Mouse (Mus musculus): ENCODE data around the gene Gclc. TPM values are rescaled to one million over a fixed set of nuclear protein-coding genes. Genes with fewer than 3 reads are reported as not detected.

Gene Gclc
- polyA plus RNA-seq, 1 experiment from 2014 or later = 22.9 TPM

- ATAC-seq = peak; percentile 40
These were observed 52.1 kb downstream of the Gclc start for GRCm38 (mm10) chr9:77806426-77806825.

GRCm38 (mm10) chr9:77806842-77807668 is 52.7 kb downstream of the Gclc start:
- WGBS (ENCODE audit: insufficient replicate concordance) = 18% methylated on average over 12 of the region's 12 CpGs
- Histone ChIP-seq H3K4me2 (ENCODE audit: low read depth, low read length) (peak overlapping the region; percentile 78), H3K9me3 (ENCODE audit: low read length) (no peaks in the 10 kb centered on the region), H3K36me3 (replicated peaks; ENCODE audit: insufficient read depth, low read length) (no peaks in the 10 kb centered on the region), H3K9ac (replicated peaks) (peak overlapping the region; percentile 63; the same call in 1 of the 2 replicates), H3K27ac (ENCODE audit: low read depth) (0 out of 2 replicates have a peak overlapping the region, but pooled peaks have one; percentile 22), H3K4me3 (ENCODE audit: low read depth, low read length) (peak overlapping the region; percentile 36), H3K4me1 (ENCODE audit: insufficient read depth) (0 out of 2 replicates have a peak, but pooled peaks cover 3% of the 10 kb centered on the region), H3K27me3 (ENCODE audit: insufficient read depth, low read length) (no peaks in the 10 kb centered on the region)
- DNase-seq (peak; percentile 87), ATAC-seq (peak; percentile 90)
- TF ChIP-seq EP300 (IDR thresholded peaks at IDR 0.05; ENCODE audit: low read depth) = peak; percentile 59; the same call in 1 of the 2 replicates
- TF ChIP-seq CTCF (IDR thresholded peaks at IDR 0.05; ENCODE audit: low read depth) = peak; percentile 95

More at GRCm38 (mm10) chr9:77806426-77806825, 52.1 kb downstream of the Gclc start:
- Histone ChIP-seq H3K9ac (replicated peaks) (peak overlapping the region; percentile 63; the same call in 1 of the 2 replicates), H3K4me2 (ENCODE audit: low read depth, low read length) (peak overlapping the region; percentile 78), H3K4me1 (ENCODE audit: insufficient read depth) (0 out of 2 replicates have a peak, but pooled peaks cover 3% of the 10 kb centered on the region), H3K27me3 (ENCODE audit: insufficient read depth, low read length) (no peaks in the 10 kb centered on the region), H3K27ac (ENCODE audit: low read depth) (no peak overlapping the region), H3K36me3 (replicated peaks; ENCODE audit: insufficient read depth, low read length) (no peaks in the 10 kb centered on the region), H3K9me3 (ENCODE audit: low read length) (no peaks in the 10 kb centered on the region), H3K4me3 (ENCODE audit: low read depth, low read length) (peak overlapping the region; percentile 36)
- TF ChIP-seq CTCF (IDR thresholded peaks at IDR 0.05; ENCODE audit: low read depth) = no peak
- no peak for TF ChIP-seq EP300 (IDR thresholded peaks at IDR 0.05; ENCODE audit: low read depth)
- WGBS (ENCODE audit: insufficient replicate concordance) = 38% methylated on average over 3 of the region's 3 CpGs
- DNase-seq = no peak

GRCm38 (mm10) chr9:77808481-77808880 is 54.1 kb downstream of the Gclc start:
- Histone ChIP-seq H3K27ac (ENCODE audit: low read depth) (no peak overlapping the region), H3K4me1 (ENCODE audit: insufficient read depth) (0 out of 2 replicates have a peak, but pooled peaks cover 3% of the 10 kb centered on the region), H3K27me3 (ENCODE audit: insufficient read depth, low read length) (no peaks in the 10 kb centered on the region), H3K9ac (replicated peaks) (no peak overlapping the region), H3K36me3 (replicated peaks; ENCODE audit: insufficient read depth, low read length) (no peaks in the 10 kb centered on the region), H3K4me2 (ENCODE audit: low read depth, low read length) (no peak overlapping the region), H3K4me3 (ENCODE audit: low read depth, low read length) (no peak overlapping the region), H3K9me3 (ENCODE audit: low read length) (no peaks in the 10 kb centered on the region)
- ATAC-seq (no peak), DNase-seq (no peak)
- 71% methylated on average over 6 of the region's 6 CpGs for WGBS (ENCODE audit: insufficient replicate concordance)
- no peak for TF ChIP-seq CTCF (IDR thresholded peaks at IDR 0.05; ENCODE audit: low read depth)
- no peak for TF ChIP-seq EP300 (IDR thresholded peaks at IDR 0.05; ENCODE audit: low read depth)

GRCm38 (mm10) chr9:77818858-77819257 is 64.5 kb downstream of the Gclc start:
- no peak for DNase-seq
- Histone ChIP-seq H3K4me3 (ENCODE audit: low read depth, low read length) (no peak overlapping the region), H3K4me2 (ENCODE audit: low read depth, low read length) (no peak overlapping the region), H3K27ac (ENCODE audit: low read depth) (no peak overlapping the region), H3K9ac (replicated peaks) (no peak overlapping the region), H3K36me3 (replicated peaks; ENCODE audit: insufficient read depth, low read length) (no peaks in the 10 kb centered on the region), H3K4me1 (ENCODE audit: insufficient read depth) (no peaks in the 10 kb centered on the region), H3K9me3 (ENCODE audit: low read length) (no peaks in the 10 kb centered on the region), H3K27me3 (ENCODE audit: insufficient read depth, low read length) (no peaks in the 10 kb centered on the region)
- WGBS (ENCODE audit: insufficient replicate concordance) = 27% methylated on average over 7 of the region's 7 CpGs
- TF ChIP-seq CTCF (IDR thresholded peaks at IDR 0.05; ENCODE audit: low read depth) = no peak
- TF ChIP-seq EP300 (IDR thresholded peaks at IDR 0.05; ENCODE audit: low read depth) = no peak
- no peak for ATAC-seq

- Histone ChIP-seq H3K9me3 (ENCODE audit: low read length) (no peaks in the 10 kb centered on the region), H3K4me1 (ENCODE audit: insufficient read depth) (no peaks in the 10 kb centered on the region), H3K4me3 (ENCODE audit: low read depth, low read length) (no peak overlapping the region), H3K36me3 (replicated peaks; ENCODE audit: insufficient read depth, low read length) (no peaks in the 10 kb centered on the region), H3K9ac (replicated peaks) (no peak overlapping the region), H3K4me2 (ENCODE audit: low read depth, low read length) (no peak overlapping the region), H3K27me3 (ENCODE audit: insufficient read depth, low read length) (no peaks in the 10 kb centered on the region), H3K27ac (ENCODE audit: low read depth) (no peak overlapping the region)
- 52% methylated on average over 2 of the region's 2 CpGs for WGBS (ENCODE audit: insufficient replicate concordance)
- DNase-seq (no peak), ATAC-seq (no peak)
- TF ChIP-seq EP300 (IDR thresholded peaks at IDR 0.05; ENCODE audit: low read depth) (no peak), CTCF (IDR thresholded peaks at IDR 0.05; ENCODE audit: low read depth) (peak; percentile 34)
These were observed 65.0 kb downstream of the Gclc start for GRCm38 (mm10) chr9:77819318-77819717.

- no peak for TF ChIP-seq EP300 (IDR thresholded peaks at IDR 0.05; ENCODE audit: low read depth)
- TF ChIP-seq CTCF (IDR thresholded peaks at IDR 0.05; ENCODE audit: low read depth) = no peak
- Histone ChIP-seq H3K27ac (ENCODE audit: low read depth) (no peak overlapping the region), H3K4me3 (ENCODE audit: low read depth, low read length) (no peak overlapping the region), H3K27me3 (ENCODE audit: insufficient read depth, low read length) (no peaks in the 10 kb centered on the region), H3K9ac (replicated peaks) (no peak overlapping the region), H3K36me3 (replicated peaks; ENCODE audit: insufficient read depth, low read length) (no peaks in the 10 kb centered on the region), H3K9me3 (ENCODE audit: low read length) (no peaks in the 10 kb centered on the region), H3K4me1 (ENCODE audit: insufficient read depth) (peaks cover 6% of the 10 kb centered on the region), H3K4me2 (ENCODE audit: low read depth, low read length) (no peak overlapping the region)
- WGBS (ENCODE audit: insufficient replicate concordance) = 46% methylated on average over 4 of the region's 4 CpGs
- DNase-seq (no peak), ATAC-seq (no peak)
These were observed 66.5 kb downstream of the Gclc start for GRCm38 (mm10) chr9:77820836-77821235.
